Comparison of ENCODE assay signal across 8 mouse cellular contexts in genomic region chr5:135191620-135192019, GRCm38 (mm10). TPM values are rescaled to one million over a fixed set of nuclear protein-coding genes. Genes with fewer than 3 reads are reported as not detected.
DNase-seq lines count a peak whose midpoint lies in the region; ATAC-seq and TF ChIP-seq lines count a peak whose summit lies in the region.
"Had no signal": no experiment of that assay in that cellular context is flagged by ENCODE, and none has a peak within 500 bp of the region (broad histone marks: within the 10 kb centered on the region; RNA-seq: fewer than 3 reads in every experiment).

No protein-coding gene starts in this region.

- H3K79me2 ChIP-seq in liver, adult 2 months (ENCODE audit: control insufficient read depth, insufficient read depth, low read length) = peaks cover 38% of the 10 kb centered on the region

- peak; percentile 95 for DNase-seq in midbrain, embryonic 11.5 days (ENCODE audit: low spot score, missing footprints)
- DNase-seq in NIH3T3 (ENCODE audit: low read depth) = peak; percentile 89
- peak; percentile 87 for DNase-seq in cerebellum, adult 9-10 months
- DNase-seq in heart, postnatal 14 days = peak; percentile 64 to 82
- peak; percentile 59 for DNase-seq in liver, adult 2 months (ENCODE audit: extremely low read depth, low read depth, low spot score)
- peak; percentile 83 for DNase-seq in retina, postnatal 1 day

- intact Hi-C loops in heart, postnatal 14 days (cut with DNase I) = loop anchor here (1.0 to 2.0 kb wide), 2 partner anchors 73 to 177 kb away; no protein-coding TSS in a partner anchor

- ATAC-seq in midbrain, embryonic 11.5 days (ENCODE audit: low FRiP score) = no peak
- ATAC-seq in midbrain, embryonic 16.5 days = no peak

- no peaks in the 10 kb centered on the region for H3K27me3 ChIP-seq in midbrain, embryonic 11.5 days (ENCODE audit: control insufficient read depth, insufficient read depth, low read length)
- H3K27me3 ChIP-seq in midbrain, embryonic 16.5 days (ENCODE audit: control insufficient read depth, insufficient read depth, low read depth, low read length) = no peaks in the 10 kb centered on the region
- no peaks in the 10 kb centered on the region for H3K27me3 ChIP-seq in liver, adult 2 months (ENCODE audit: control insufficient read depth, insufficient read depth, low read length)
- H3K27me3 ChIP-seq: neural tube, embryonic 12.5 days had no signal

- peaks cover 24% of the 10 kb centered on the region for H3K4me1 ChIP-seq in midbrain, embryonic 11.5 days (ENCODE audit: control insufficient read depth, insufficient read depth, low read length)
- peaks cover 29% of the 10 kb centered on the region for H3K4me1 ChIP-seq in midbrain, embryonic 16.5 days (ENCODE audit: control insufficient read depth, insufficient read depth, low read length)
- peaks cover 13% of the 10 kb centered on the region for H3K4me1 ChIP-seq in liver, adult 2 months (ENCODE audit: control insufficient read depth, insufficient read depth, low read length)

- H3K9me3 ChIP-seq in midbrain, embryonic 11.5 days (ENCODE audit: control insufficient read depth, low read length) = no peaks in the 10 kb centered on the region
- H3K9me3 ChIP-seq in midbrain, embryonic 16.5 days (replicated peaks; ENCODE audit: control insufficient read depth, low read length, poor library complexity, severe bottlenecking) = no peaks in the 10 kb centered on the region
- H3K9me3 ChIP-seq: neural tube, embryonic 12.5 days had no signal

- no peak overlapping the region for H3K4me3 ChIP-seq in midbrain, embryonic 11.5 days (ENCODE audit: low read depth, low read length)
- no peak overlapping the region for H3K4me3 ChIP-seq in midbrain, embryonic 16.5 days (ENCODE audit: low read depth, low read length)
- no peak overlapping the region for H3K4me3 ChIP-seq in liver, adult 2 months (ENCODE audit: insufficient read depth, low read depth, low read length)
- H3K4me3 ChIP-seq: neural tube, embryonic 12.5 days had no signal

- TF ChIP-seq POLR2A in liver, adult 2 months (IDR thresholded peaks at IDR 0.05; ENCODE audit: extremely low read depth, insufficient read depth, low read length) = no peak

- TF ChIP-seq CTCF in liver, adult 2 months (IDR thresholded peaks at IDR 0.05; ENCODE audit: low read depth, low read length) = peak; percentile 43

- no peak overlapping the region for H3K4me2 ChIP-seq in midbrain, embryonic 11.5 days
- no peak overlapping the region for H3K4me2 ChIP-seq in midbrain, embryonic 16.5 days (ENCODE audit: low read length)
- H3K4me2 ChIP-seq: neural tube, embryonic 12.5 days had no signal

- H3K9ac ChIP-seq in midbrain, embryonic 11.5 days (ENCODE audit: low read length) = no peak overlapping the region
- H3K9ac ChIP-seq in midbrain, embryonic 16.5 days (ENCODE audit: low read depth, low read length) = no peak overlapping the region
- H3K9ac ChIP-seq in liver, adult 2 months (ENCODE audit: low read depth, low read length) = no peak overlapping the region
- H3K9ac ChIP-seq: neural tube, embryonic 12.5 days had no signal

- H3K27ac ChIP-seq in midbrain, embryonic 11.5 days (ENCODE audit: low read depth, low read length) = no peak overlapping the region
- no peak overlapping the region for H3K27ac ChIP-seq in midbrain, embryonic 16.5 days (ENCODE audit: low read length)
- no peak overlapping the region for H3K27ac ChIP-seq in liver, adult 2 months (replicated peaks; ENCODE audit: insufficient read depth, low read depth, low read length)
- H3K27ac ChIP-seq: neural tube, embryonic 12.5 days had no signal

- WGBS in midbrain, embryonic 11.5 days = 20% methylated on average over 2 of the region's 2 CpGs
- 26% methylated on average over 2 of the region's 2 CpGs for WGBS in midbrain, embryonic 16.5 days
- WGBS in liver, adult 2 months = 39% methylated on average over 2 of the region's 2 CpGs

- peaks cover 5% of the 10 kb centered on the region; the same call in 1 of the 2 replicates for H3K36me3 ChIP-seq in midbrain, embryonic 11.5 days (ENCODE audit: control insufficient read depth, insufficient read depth, low read length)
- no peaks in the 10 kb centered on the region; the same call in 1 of the 2 replicates for H3K36me3 ChIP-seq in midbrain, embryonic 16.5 days (ENCODE audit: control insufficient read depth, insufficient read depth, low read length)
- H3K36me3 ChIP-seq in liver, adult 2 months (ENCODE audit: control insufficient read depth, insufficient read depth, low read length) = peaks cover 28% of the 10 kb centered on the region

RNA-seq across cellular contexts. Expression of gene Baz1b, which starts 4.6 kb away (rescaled TPM):
- 57.7 and 60.6 TPM in 2 replicates for polyA plus RNA-seq in midbrain, embryonic 11.5 days (2014; fragmentation: Nextera tagmentation; extraction: Ambion mirVana)
- 19.5 and 26.8 TPM in 2 replicates for polyA plus RNA-seq in midbrain, embryonic 16.5 days (2015; fragmentation: Nextera tagmentation; extraction: Ambion mirVana)
- 10 to 100 TPM; 43.1 to 44.9 TPM for total RNA-seq in heart, postnatal 14 days (2021)
- 26.9 and 27.5 TPM in 2 replicates for total RNA-seq in liver, adult 2 months (2014; rRNA removed)
- polyA plus RNA-seq in liver, adult 2 months (2012; rRNA removed) = 8.8 and 11.9 TPM in 2 replicates

RNA-seq across cellular contexts. Expression of gene Bcl7b, which starts 23.5 kb away (rescaled TPM):
- polyA plus RNA-seq in midbrain, embryonic 11.5 days (2014; fragmentation: Nextera tagmentation; extraction: Ambion mirVana) = 39.2 and 42.6 TPM in 2 replicates
- 40.4 TPM in 2 replicates for polyA plus RNA-seq in midbrain, embryonic 16.5 days (2015; fragmentation: Nextera tagmentation; extraction: Ambion mirVana)
- 10 to 100 TPM; 30.0 to 33.1 TPM for total RNA-seq in heart, postnatal 14 days (2021)
- total RNA-seq in liver, adult 2 months (2014; rRNA removed) = 10.5 and 11.9 TPM in 2 replicates
- polyA plus RNA-seq in liver, adult 2 months (2012; rRNA removed) = 17.6 and 20.2 TPM in 2 replicates

RNA-seq across cellular contexts. Expression of gene Tbl2, which starts 42.2 kb away (rescaled TPM):
- 20.1 and 21.2 TPM in 2 replicates for polyA plus RNA-seq in midbrain, embryonic 11.5 days (2014; fragmentation: Nextera tagmentation; extraction: Ambion mirVana)
- polyA plus RNA-seq in midbrain, embryonic 16.5 days (2015; fragmentation: Nextera tagmentation; extraction: Ambion mirVana) = 12.9 and 14.5 TPM in 2 replicates
- total RNA-seq in heart, postnatal 14 days (2021) = 10 to 100 TPM; 12.3 to 13.5 TPM
- total RNA-seq in liver, adult 2 months (2014; rRNA removed) = 5.8 and 8.0 TPM in 2 replicates
- polyA plus RNA-seq in liver, adult 2 months (2012; rRNA removed) = 9.6 and 10.1 TPM in 2 replicates

RNA-seq across cellular contexts. Expression of gene Fzd9, which starts 59.4 kb away (rescaled TPM):
- 7.6 and 9.9 TPM in 2 replicates for polyA plus RNA-seq in midbrain, embryonic 11.5 days (2014; fragmentation: Nextera tagmentation; extraction: Ambion mirVana)
- polyA plus RNA-seq in midbrain, embryonic 16.5 days (2015; fragmentation: Nextera tagmentation; extraction: Ambion mirVana) = 13.5 and 13.7 TPM in 2 replicates
- total RNA-seq in heart, postnatal 14 days (2021) = under 1 TPM; 0.29 to 0.55 TPM
- not detected in 2 replicates for total RNA-seq in liver, adult 2 months (2014; rRNA removed)
- 0.05 and 0.07 TPM in 2 replicates for polyA plus RNA-seq in liver, adult 2 months (2012; rRNA removed)
